ENCODE assay signal across 29 mouse cellular contexts in the genomic region with DNA sequence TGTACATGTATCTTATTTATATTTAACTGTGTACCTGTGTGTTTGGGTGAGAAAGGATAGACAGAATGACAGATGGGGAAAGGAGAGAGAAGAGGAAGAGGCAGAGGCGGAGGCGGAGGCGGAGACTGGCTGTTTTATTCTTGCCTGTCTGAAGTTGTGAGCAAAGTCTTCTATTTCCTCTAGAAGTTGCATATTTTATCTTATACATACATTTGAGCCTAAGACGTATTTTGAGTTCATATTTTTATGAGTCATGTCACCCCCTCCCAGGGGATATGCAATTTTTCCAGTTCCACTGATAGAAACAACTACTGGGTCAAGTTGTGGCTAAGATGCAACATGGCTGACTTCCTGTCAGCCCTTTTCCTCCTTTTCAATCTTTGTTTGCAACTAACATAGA.
"Had no signal": no experiment of that assay in that cellular context is flagged by ENCODE, and none has a peak within 500 bp of the region (broad histone marks: within the 10 kb centered on the region; RNA-seq: fewer than 3 reads in every experiment).

No protein-coding gene starts in this region.

- DNase-seq: cerebellum, adult 2 months; cerebellum, adult 8-10 months; cerebellum, adult 9-10 months; cerebellum, adult 9-11 months; cerebellum, postnatal 10 days; cerebellum, postnatal 14 days; cerebellum, postnatal 25 days; cerebellum, postnatal 36 days; embryo, embryonic 11 days; forebrain, postnatal 0 days; gastrocnemius, adult 2 months; gastrocnemius, postnatal 10 days; gastrocnemius, postnatal 14 days; gastrocnemius, postnatal 25 days; gastrocnemius, postnatal 36 days; heart, adult 11 months; heart, adult 18-20 months; heart, adult 2 months had no signal

- ATAC-seq: forebrain, embryonic 13.5 days; forebrain, embryonic 14.5 days; forebrain, embryonic 15.5 days; forebrain, embryonic 16.5 days; forebrain, postnatal 0 days had no signal

- H3K27ac ChIP-seq: embryonic facial prominence, embryonic 10.5 days; embryonic facial prominence, embryonic 12.5 days; embryonic facial prominence, embryonic 13.5 days; embryonic facial prominence, embryonic 15.5 days; forebrain, embryonic 10.5 days; forebrain, embryonic 12.5 days; forebrain, embryonic 13.5 days; forebrain, embryonic 15.5 days; gastrocnemius, adult 2 months; heart, adult 2 months had no signal

- H3K4me3 ChIP-seq: embryonic facial prominence, embryonic 10.5 days; embryonic facial prominence, embryonic 12.5 days; embryonic facial prominence, embryonic 13.5 days; embryonic facial prominence, embryonic 15.5 days; erythroblast, embryonic 14.5 days; forebrain, embryonic 10.5 days; forebrain, embryonic 12.5 days; forebrain, embryonic 13.5 days; forebrain, embryonic 15.5 days; gastrocnemius, adult 2 months; heart, adult 2 months had no signal
